In genomic region chr2:177468222-177468621, GRCm38 (mm10) we compare ENCODE assay signal across 1 mouse cellular context. TPM values are rescaled to one million over a fixed set of nuclear protein-coding genes. Genes with fewer than 3 reads are reported as not detected.
"Had no signal": no experiment of that assay in that cellular context is flagged by ENCODE, and none has a peak within 500 bp of the region (broad histone marks: within the 10 kb centered on the region; RNA-seq: fewer than 3 reads in every experiment).

No protein-coding gene starts in this region.

RNA-seq across cellular contexts. Expression of gene Gm14403, which starts 29.8 kb away (rescaled TPM):
- polyA plus RNA-seq: inflammation-experienced regulatory T-cells, adult 6 months had no signal
